Mouse (Mus musculus) ES-E14 (cell line): ENCODE results near the gene Sirt2.

Experiments
- CHD2 ChIP-seq: IDR thresholded peaks from 2 replicates; pipeline ENCODE4 v1.6.1; 2014; ENCODE audit warnings: mild to moderate bottlenecking, low read depth, low read length, inconsistent platforms
- MAFK ChIP-seq: IDR thresholded peaks from 2 replicates; pipeline ENCODE4 v1.6.1; 2014; ENCODE audit warnings: mild to moderate bottlenecking, low read depth, low read length, inconsistent platforms; ENCODE audit not compliant: insufficient read depth

DNA sequence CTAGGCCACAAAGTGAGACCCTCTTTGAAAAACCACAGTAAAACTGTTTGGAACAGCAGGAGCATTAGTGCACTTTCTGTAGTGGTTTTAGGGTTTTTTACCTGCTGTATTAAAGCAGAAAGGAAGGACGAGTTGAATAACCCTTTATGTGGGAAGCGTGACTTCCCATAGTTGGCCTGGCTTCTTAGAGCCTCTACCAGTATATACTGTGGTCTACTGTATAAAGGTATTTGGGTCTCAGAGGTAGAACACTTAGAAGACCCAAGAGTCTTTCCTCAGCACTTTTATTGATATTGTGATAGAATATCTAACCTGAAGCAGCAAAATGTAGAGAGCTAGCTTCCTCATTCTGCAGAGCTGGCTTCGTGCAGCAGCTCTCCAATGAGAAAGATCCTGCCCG, 53.0 kb downstream of the Sirt2 start:
- TF ChIP-seq CHD2, result no peak
- no peak for TF ChIP-seq MAFK
